8 mouse cellular contexts compared by ENCODE assay signal in genomic region chr11:69604795-69605664, GRCm38 (mm10). TPM values are rescaled to one million over a fixed set of nuclear protein-coding genes. Genes with fewer than 3 reads are reported as not detected.
DNase-seq lines count a peak whose midpoint lies in the region; ATAC-seq and TF ChIP-seq lines count a peak whose summit lies in the region.

No protein-coding gene starts in this region.

- peak overlapping the region; percentile 70 for H3K9ac ChIP-seq in heart, postnatal 0 days (replicated peaks; ENCODE audit: low read depth, low read length)
- H3K9ac ChIP-seq in limb, embryonic 13.5 days, result peak overlapping the region; percentile 80

- peak; percentile 61 for DNase-seq in gastrocnemius, adult 2 months
- DNase-seq in gastrocnemius, postnatal 36 days, result no peak
- no peak for DNase-seq in G1E (ENCODE audit: low spot score)
- peak; percentile 22 for DNase-seq in embryo, embryonic 9.5 days (ENCODE audit: extremely low spot score)
- peak; percentile 52 for DNase-seq in heart, postnatal 0 days (ENCODE audit: low spot score)
- peak; percentile 38 for DNase-seq in naive thymus-derived CD4-positive, alpha-beta T cell, adult 2 months (ENCODE audit: low read depth)
- DNase-seq in c-Kit-positive CD71-positive TER-119-positive erythroid progenitor cells, embryonic 14.5 days (ENCODE audit: low spot score), result no peak

- peak overlapping the region; percentile 87 for H3K4me3 ChIP-seq in gastrocnemius, adult 2 months
- H3K4me3 ChIP-seq in G1E (ENCODE audit: low read depth, low read length), result peak overlapping the region; percentile 80
- H3K4me3 ChIP-seq in heart, postnatal 0 days (ENCODE audit: low read depth, low read length), result peak overlapping the region; percentile 66
- peak overlapping the region; percentile 64 for H3K4me3 ChIP-seq in limb, embryonic 13.5 days

- no peak for TF ChIP-seq EP300 in heart, postnatal 0 days (IDR thresholded peaks at IDR 0.05; ENCODE audit: low read depth)

- peak overlapping the region; percentile 97 for H3K4me2 ChIP-seq in heart, postnatal 0 days (ENCODE audit: low read depth, low read length)
- H3K4me2 ChIP-seq in limb, embryonic 13.5 days (replicated peaks), result peak overlapping the region; percentile 100

- intact Hi-C loops in gastrocnemius, adult 2 months (cut with DNase I), result no loop called here
- intact Hi-C loops in gastrocnemius, postnatal 36 days (cut with DNase I), result no loop called here

- no peak for ATAC-seq in G1E (ENCODE audit: extremely low read depth, insufficient number of reproducible peaks, low FRiP score, poor library complexity, severe bottlenecking)
- ATAC-seq in heart, postnatal 0 days (ENCODE audit: insufficient read depth, low read depth), result peak; percentile 43
- peak; percentile 41 for ATAC-seq in limb, embryonic 13.5 days (ENCODE audit: low FRiP score, low read depth)

- peaks cover 91% of the 10 kb centered on the region for H3K4me1 ChIP-seq in G1E (ENCODE audit: insufficient read depth, low read depth, low read length)
- H3K4me1 ChIP-seq in heart, postnatal 0 days (ENCODE audit: control insufficient read depth, insufficient read depth), result peaks cover 52% of the 10 kb centered on the region
- peaks cover 22% of the 10 kb centered on the region for H3K4me1 ChIP-seq in limb, embryonic 13.5 days

- peak overlapping the region; percentile 93 for H3K27ac ChIP-seq in gastrocnemius, adult 2 months
- peak overlapping the region; percentile 79 for H3K27ac ChIP-seq in heart, postnatal 0 days (ENCODE audit: low read depth)
- H3K27ac ChIP-seq in limb, embryonic 13.5 days, result no peak overlapping the region

- no peak for TF ChIP-seq CTCF in gastrocnemius, adult 2 months (IDR thresholded peaks at IDR 0.05)
- no peak for TF ChIP-seq CTCF in G1E (IDR thresholded peaks at IDR 0.05; ENCODE audit: low read depth, low read length)
- TF ChIP-seq CTCF in heart, postnatal 0 days (IDR thresholded peaks at IDR 0.05; ENCODE audit: low read depth), result no peak

- H3K36me3 ChIP-seq in G1E (replicated peaks), result peaks cover 40% of the 10 kb centered on the region
- no peaks in the 10 kb centered on the region for H3K36me3 ChIP-seq in heart, postnatal 0 days (replicated peaks; ENCODE audit: control insufficient read depth, insufficient read depth, low read length)
- H3K36me3 ChIP-seq in limb, embryonic 13.5 days, result 0 out of 2 replicates have a peak, but pooled peaks cover 4% of the 10 kb centered on the region

- H3K9me3 ChIP-seq in G1E (replicated peaks), result no peaks in the 10 kb centered on the region
- H3K9me3 ChIP-seq in heart, postnatal 0 days (replicated peaks; ENCODE audit: control insufficient read depth, low read length), result no peaks in the 10 kb centered on the region
- no peaks in the 10 kb centered on the region for H3K9me3 ChIP-seq in limb, embryonic 13.5 days

- under 1% methylated on average over 63 of the region's 73 CpGs for WGBS in heart, postnatal 0 days
- under 1% methylated on average over 73 of the region's 73 CpGs for WGBS in limb, embryonic 13.5 days

- no peaks in the 10 kb centered on the region for H3K27me3 ChIP-seq in G1E (ENCODE audit: insufficient read depth, low read length)
- no peaks in the 10 kb centered on the region for H3K27me3 ChIP-seq in heart, postnatal 0 days (ENCODE audit: control insufficient read depth, insufficient read depth, low read length)
- peaks cover 29% of the 10 kb centered on the region for H3K27me3 ChIP-seq in limb, embryonic 13.5 days

RNA-seq across cellular contexts. Expression of gene Atp1b2, which starts 0.7 kb away (rescaled TPM):
- 100 to 1,000 TPM; 271 to 389 TPM for total RNA-seq in gastrocnemius, adult 2 months (2021)
- total RNA-seq in gastrocnemius, postnatal 36 days (2021), result 100 to 1,000 TPM; 380 to 461 TPM
- 84.5 and 116 TPM in 2 replicates for total RNA-seq in G1E (2014; fragmentation: Nextera tagmentation)
- total RNA-seq in G1E (2017), result 3.6 and 4.8 TPM in 2 replicates
- polyA plus RNA-seq in G1E (2012), result 50.0 and 54.6 TPM in 2 replicates
- 23.7 and 24.7 TPM in 2 replicates for total RNA-seq in heart, postnatal 0 days (2014; rRNA removed; ENCODE audit: low replicate concordance)
- polyA plus RNA-seq in heart, postnatal 0 days (2015; fragmentation: Nextera tagmentation; extraction: Ambion mirVana), result 15.1 and 16.8 TPM in 2 replicates
- polyA plus RNA-seq in limb, embryonic 13.5 days (2015; fragmentation: Nextera tagmentation; extraction: Ambion mirVana), result 5.7 and 6.0 TPM in 2 replicates

RNA-seq across cellular contexts. Expression of gene Shbg, which starts 12.7 kb away (rescaled TPM):
- not detected for total RNA-seq in gastrocnemius, adult 2 months (2021)
- total RNA-seq in gastrocnemius, postnatal 36 days (2021), result not detected
- total RNA-seq in G1E (2014; fragmentation: Nextera tagmentation), result not detected in 2 replicates
- total RNA-seq in G1E (2017), result not detected in 2 replicates
- polyA plus RNA-seq in G1E (2012), result not detected in 2 replicates
- not detected in 2 replicates for total RNA-seq in heart, postnatal 0 days (2014; rRNA removed; ENCODE audit: low replicate concordance)
- 0.08 TPM in 1 of 2 replicates, not detected in the other for polyA plus RNA-seq in heart, postnatal 0 days (2015; fragmentation: Nextera tagmentation; extraction: Ambion mirVana)
- 0.22 TPM in 1 of 2 replicates, not detected in the other for polyA plus RNA-seq in limb, embryonic 13.5 days (2015; fragmentation: Nextera tagmentation; extraction: Ambion mirVana)

RNA-seq across cellular contexts. Expression of gene Sat2, which starts 16.8 kb away (rescaled TPM):
- 1 to 10 TPM; 2.6 to 3.2 TPM for total RNA-seq in gastrocnemius, adult 2 months (2021)
- total RNA-seq in gastrocnemius, postnatal 36 days (2021), result 1 to 10 TPM; 3.0 to 3.2 TPM
- total RNA-seq in G1E (2014; fragmentation: Nextera tagmentation) (2.4 and 7.3 TPM in 2 replicates), G1E (2017) (1.5 and 2.6 TPM in 2 replicates)
- polyA plus RNA-seq in G1E (2012), result 0.09 TPM in 1 of 2 replicates, not detected in the other
- 7.3 TPM in 1 of 2 replicates, not detected in the other for total RNA-seq in heart, postnatal 0 days (2014; rRNA removed; ENCODE audit: low replicate concordance)
- polyA plus RNA-seq in heart, postnatal 0 days (2015; fragmentation: Nextera tagmentation; extraction: Ambion mirVana), result 17.8 and 18.8 TPM in 2 replicates
- polyA plus RNA-seq in limb, embryonic 13.5 days (2015; fragmentation: Nextera tagmentation; extraction: Ambion mirVana), result 24.1 and 28.0 TPM in 2 replicates

RNA-seq across cellular contexts. Expression of gene Trp53, which starts 24.9 kb away (rescaled TPM):
- 10 to 100 TPM; 12.9 to 16.5 TPM for total RNA-seq in gastrocnemius, adult 2 months (2021)
- 10 to 100 TPM; 10.7 to 15.8 TPM for total RNA-seq in gastrocnemius, postnatal 36 days (2021)
- 228 and 271 TPM in 2 replicates for total RNA-seq in G1E (2014; fragmentation: Nextera tagmentation)
- total RNA-seq in G1E (2017), result 52.1 and 57.4 TPM in 2 replicates
- polyA plus RNA-seq in G1E (2012), result 141 and 175 TPM in 2 replicates
- 33.6 and 35.9 TPM in 2 replicates for total RNA-seq in heart, postnatal 0 days (2014; rRNA removed; ENCODE audit: low replicate concordance)
- polyA plus RNA-seq in heart, postnatal 0 days (2015; fragmentation: Nextera tagmentation; extraction: Ambion mirVana), result 31.5 and 32.6 TPM in 2 replicates
- polyA plus RNA-seq in limb, embryonic 13.5 days (2015; fragmentation: Nextera tagmentation; extraction: Ambion mirVana), result 158 and 161 TPM in 2 replicates

RNA-seq across cellular contexts. Expression of gene Wrap53, which starts 25.0 kb away (rescaled TPM):
- 1 to 10 TPM; 3.2 to 3.4 TPM for total RNA-seq in gastrocnemius, adult 2 months (2021)
- total RNA-seq in gastrocnemius, postnatal 36 days (2021), result 1 to 10 TPM; 2.6 to 2.8 TPM
- total RNA-seq in G1E (2014; fragmentation: Nextera tagmentation) (20.5 and 26.1 TPM in 2 replicates), G1E (2017) (9.6 and 9.8 TPM in 2 replicates)
- polyA plus RNA-seq in G1E (2012), result 15.7 and 22.0 TPM in 2 replicates
- 12.4 and 18.7 TPM in 2 replicates for total RNA-seq in heart, postnatal 0 days (2014; rRNA removed; ENCODE audit: low replicate concordance)
- 6.7 and 7.8 TPM in 2 replicates for polyA plus RNA-seq in heart, postnatal 0 days (2015; fragmentation: Nextera tagmentation; extraction: Ambion mirVana)
- polyA plus RNA-seq in limb, embryonic 13.5 days (2015; fragmentation: Nextera tagmentation; extraction: Ambion mirVana), result 28.3 and 31.0 TPM in 2 replicates

Comparison
In these comparisons a context has a peak if more than half of its experiments do, and no peak if none do; other contexts are left out.
1. DNase-seq: peak in gastrocnemius, adult 2 months (single experiment), embryo, embryonic 9.5 days (single experiment), heart, postnatal 0 days (single experiment) and naive thymus-derived CD4-positive, alpha-beta T cell, adult 2 months (single experiment); none in gastrocnemius, postnatal 36 days (0 of 2), G1E (single experiment) and c-Kit-positive CD71-positive TER-119-positive erythroid progenitor cells, embryonic 14.5 days (single experiment).
2. Peak in every context shown above with its lines, with median percentiles within 50 percentile points of each other: H3K4me3 ChIP-seq.